Mouse (Mus musculus): ENCODE data around the gene Gnb1l. TPM values are rescaled to one million over a fixed set of nuclear protein-coding genes. Genes with fewer than 3 reads are reported as not detected.
A peak's percentile ranks its signal among the peaks of the same experiment; 100 is the strongest.

The Gnb1l gene
- total RNA-seq, 2 experiments from 2014 or later = 6.2 to 7.1 TPM

GRCm38 (mm10) chr16:18539281-18539680 lies 40.8 kb downstream of the Gnb1l start:
- DNase-seq (ENCODE audit: low spot score in 2 of 2) = no peak

GRCm38 (mm10) chr16:18543151-18543829 lies 44.8 kb downstream of the Gnb1l start:
- DNase-seq (ENCODE audit: low spot score in 2 of 2) = no peak

GRCm38 (mm10) chr16:18547891-18548290 lies 49.4 kb downstream of the Gnb1l start:
- DNase-seq (ENCODE audit: low spot score in 2 of 2) = no peak

- no peak for DNase-seq (ENCODE audit: low spot score in 2 of 2)
These were observed 53.1 kb downstream of the Gnb1l start for GRCm38 (mm10) chr16:18551604-18552003.

GRCm38 (mm10) chr16:18552106-18552710 lies 53.7 kb downstream of the Gnb1l start:
- no peak for DNase-seq (ENCODE audit: low spot score in 2 of 2)

- no peak for DNase-seq (ENCODE audit: low spot score in 2 of 2)
These were observed 56.2 kb downstream of the Gnb1l start for GRCm38 (mm10) chr16:18554721-18555120.

GRCm38 (mm10) chr16:18555235-18555935 lies 56.9 kb downstream of the Gnb1l start:
- no peak for DNase-seq (ENCODE audit: low spot score in 2 of 2)

- DNase-seq (ENCODE audit: low spot score in 2 of 2) = no peak
These were observed 57.9 kb downstream of the Gnb1l start for GRCm38 (mm10) chr16:18556461-18556860.

GRCm38 (mm10) chr16:18564472-18564871 lies 66.0 kb downstream of the Gnb1l start:
- no peak for DNase-seq (ENCODE audit: low spot score in 2 of 2)

GRCm38 (mm10) chr16:18568599-18568998 lies 70.1 kb downstream of the Gnb1l start:
- DNase-seq (ENCODE audit: low spot score in 2 of 2) = no peak

GRCm38 (mm10) chr16:18574196-18574595 lies 75.7 kb downstream of the Gnb1l start:
- DNase-seq (ENCODE audit: low spot score in 2 of 2) = no peak

GRCm38 (mm10) chr16:18577071-18577470 lies 78.6 kb downstream of the Gnb1l start:
- no peak for DNase-seq (ENCODE audit: low spot score in 2 of 2)

GRCm38 (mm10) chr16:18577599-18578160 lies 79.2 kb downstream of the Gnb1l start:
- no peak for DNase-seq (ENCODE audit: low spot score in 2 of 2)

- no peak for DNase-seq (ENCODE audit: low spot score in 2 of 2)
These were observed 81.9 kb downstream of the Gnb1l start for GRCm38 (mm10) chr16:18580389-18580788.

- no peak for DNase-seq (ENCODE audit: low spot score in 2 of 2)
These were observed 82.6 kb downstream of the Gnb1l start for GRCm38 (mm10) chr16:18581050-18581622.

- peak in 1 of 2 experiments; percentile 22 for DNase-seq (ENCODE audit: low spot score in 2 of 2)
These were observed 83.2 kb downstream of the Gnb1l start for GRCm38 (mm10) chr16:18581623-18582205.

GRCm38 (mm10) chr16:18582426-18583148 lies 84.1 kb downstream of the Gnb1l start:
- DNase-seq (ENCODE audit: low spot score in 2 of 2) = no peak

GRCm38 (mm10) chr16:18583169-18583568 lies 84.7 kb downstream of the Gnb1l start:
- no peak for DNase-seq (ENCODE audit: low spot score in 2 of 2)

GRCm38 (mm10) chr16:18583673-18584357 lies 85.3 kb downstream of the Gnb1l start:
- DNase-seq (ENCODE audit: low spot score in 2 of 2) = no peak
